Mouse (Mus musculus) spleen, postnatal 14 days (tissue): ENCODE data around the gene Epb41l5.

Source experiments
- DNase-seq, 2 experiments: peaks; one replicate each; pipeline ENCODE4 v3.0.0; 2021 to 2022; ENCODE audit warnings: low spot score in 2 of 2

Gene Epb41l5

DNA sequence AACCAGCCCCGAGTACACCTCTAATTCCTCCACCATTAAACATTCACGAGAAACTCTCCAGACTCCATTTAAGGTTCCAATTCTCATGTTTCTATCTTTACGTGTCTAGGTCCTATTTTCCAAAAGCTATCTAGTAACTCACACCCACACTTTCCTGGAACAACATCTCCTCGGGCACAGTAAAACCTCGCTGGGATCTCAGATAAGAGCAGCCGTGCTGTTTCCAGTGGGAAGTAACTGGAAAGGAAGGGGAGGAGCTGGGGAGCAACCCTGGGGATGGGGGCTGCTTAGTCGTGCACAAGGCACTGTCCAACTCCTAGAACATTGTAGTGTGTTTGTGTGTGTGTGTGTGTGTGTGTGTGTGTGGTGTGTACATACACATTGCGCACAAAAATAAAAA is 146.9 kb downstream of the Epb41l5 start:
- DNase-seq: no peak

DNA sequence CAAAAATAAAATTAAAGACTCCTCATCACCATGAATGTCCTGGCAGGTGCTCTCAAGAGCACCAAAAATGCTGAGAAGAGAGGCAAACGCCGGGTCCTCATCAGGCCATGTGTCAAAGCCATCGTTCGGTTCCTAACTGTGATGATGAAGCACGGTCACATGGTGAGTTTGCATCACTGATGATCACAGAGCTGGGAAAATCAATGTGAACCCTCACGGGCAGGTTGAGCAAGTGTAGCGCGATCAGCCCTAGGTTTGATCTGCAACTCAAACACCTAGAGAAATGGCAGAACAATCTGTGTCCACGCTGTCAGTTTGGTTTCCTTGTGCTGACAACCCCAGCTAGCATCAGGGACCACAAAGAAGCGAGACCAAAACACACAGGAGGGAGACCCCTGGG is 149.3 kb downstream of the Epb41l5 start:
- no peak for DNase-seq

DNA sequence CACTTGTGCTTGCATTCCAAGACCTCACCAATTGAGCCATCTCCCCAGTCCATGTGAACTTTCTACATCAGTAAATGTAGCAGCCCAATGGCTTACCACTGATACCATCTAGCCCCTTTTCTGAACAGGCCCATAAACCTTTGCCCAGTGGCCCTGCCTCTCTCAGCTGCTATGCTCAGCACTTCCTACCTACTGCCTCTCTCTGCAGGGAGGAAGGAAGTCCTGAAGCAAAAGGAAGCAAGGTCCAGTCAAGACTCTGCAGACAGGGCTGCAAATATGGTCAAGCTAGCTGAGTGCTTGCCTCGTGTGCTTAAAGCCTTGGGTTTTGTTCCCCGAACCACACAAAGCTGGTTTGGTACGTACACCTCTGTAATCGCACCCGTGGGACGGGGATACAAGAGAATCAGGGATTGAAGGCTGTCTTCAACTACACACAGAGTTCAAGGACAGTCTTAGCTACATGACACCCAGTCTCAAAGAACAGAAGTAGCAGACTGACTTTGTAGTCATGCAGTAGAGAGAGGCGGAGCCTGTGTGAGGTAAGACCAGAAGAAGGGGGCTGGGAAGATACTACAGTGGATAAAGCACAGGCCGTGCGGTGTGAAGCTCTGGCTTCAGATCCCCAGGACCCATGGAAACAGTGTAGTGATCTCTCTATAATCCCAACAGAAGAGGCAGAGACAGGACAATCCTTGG is 150.1 kb downstream of the Epb41l5 start:
- no peak for DNase-seq

DNA sequence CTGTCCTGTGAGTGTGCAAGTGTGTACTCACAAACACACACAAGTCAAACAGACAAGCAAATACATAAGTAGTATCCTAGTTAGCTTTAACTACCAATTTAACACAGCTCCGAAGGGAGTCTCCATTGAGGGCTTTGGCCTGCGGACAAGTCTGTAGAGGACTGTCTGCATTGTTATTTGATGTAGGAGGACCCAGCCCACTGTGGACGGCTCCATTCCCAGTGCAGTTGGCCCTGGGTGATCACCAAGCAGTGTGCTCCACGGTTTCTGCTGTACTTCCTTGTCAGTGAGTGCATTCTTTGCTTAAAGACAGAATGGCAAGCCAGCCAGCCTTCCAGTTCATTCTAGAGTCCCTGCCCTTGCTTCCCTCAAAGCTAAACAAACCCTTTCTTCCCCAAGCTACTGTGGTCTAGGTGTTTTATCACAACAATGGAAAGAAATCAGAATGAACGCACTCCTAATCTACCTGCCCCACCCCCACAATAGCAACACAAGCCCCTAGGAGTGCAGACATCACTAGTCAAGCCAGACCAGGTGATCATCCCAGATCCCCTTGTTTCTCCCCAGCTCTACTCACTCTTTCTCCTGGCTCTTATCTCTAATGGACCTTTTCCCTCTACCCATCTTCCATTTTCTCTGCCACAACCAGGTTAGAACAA is 151.3 kb downstream of the Epb41l5 start:
- no peak for DNase-seq

DNA sequence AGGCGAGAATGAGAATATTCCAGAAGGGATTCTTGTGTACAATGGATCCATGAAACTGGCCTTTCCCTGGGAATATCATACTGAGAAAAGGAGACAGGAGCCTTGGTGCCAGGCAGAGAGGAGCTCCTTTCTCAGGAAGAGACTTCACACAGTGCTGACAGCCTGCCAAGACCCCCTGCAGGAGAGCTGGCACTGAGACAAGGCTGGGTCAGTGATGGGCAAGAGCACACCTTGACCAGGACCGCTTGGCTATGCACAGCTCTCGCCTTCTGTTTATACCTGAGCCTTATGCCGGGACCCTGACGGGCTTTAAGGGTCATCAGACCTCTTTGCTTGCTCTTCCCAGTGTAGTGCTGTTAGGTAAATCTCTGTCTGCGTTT is 153.4 kb downstream of the Epb41l5 start:
- DNase-seq: no peak
